Mouse (Mus musculus): ENCODE measurements around the gene Samd3.

The Samd3 gene

GRCm38 (mm10) chr10:26302336-26302735 lies 72.8 kb downstream of the Samd3 start:
- intact Hi-C loops (cut with DNase I): no loop called here

- intact Hi-C loops (cut with DNase I): no loop called here
Observed at GRCm38 (mm10) chr10:26303485-26303884, 74.0 kb downstream of the Samd3 start.

GRCm38 (mm10) chr10:26314327-26314726 lies 84.8 kb downstream of the Samd3 start:
- intact Hi-C loops (cut with DNase I): no loop called here

GRCm38 (mm10) chr10:26320679-26321078 lies 91.2 kb downstream of the Samd3 start:
- intact Hi-C loops (cut with DNase I): no loop called here

Measured in adrenal gland (tissue).